In the genomic region with DNA sequence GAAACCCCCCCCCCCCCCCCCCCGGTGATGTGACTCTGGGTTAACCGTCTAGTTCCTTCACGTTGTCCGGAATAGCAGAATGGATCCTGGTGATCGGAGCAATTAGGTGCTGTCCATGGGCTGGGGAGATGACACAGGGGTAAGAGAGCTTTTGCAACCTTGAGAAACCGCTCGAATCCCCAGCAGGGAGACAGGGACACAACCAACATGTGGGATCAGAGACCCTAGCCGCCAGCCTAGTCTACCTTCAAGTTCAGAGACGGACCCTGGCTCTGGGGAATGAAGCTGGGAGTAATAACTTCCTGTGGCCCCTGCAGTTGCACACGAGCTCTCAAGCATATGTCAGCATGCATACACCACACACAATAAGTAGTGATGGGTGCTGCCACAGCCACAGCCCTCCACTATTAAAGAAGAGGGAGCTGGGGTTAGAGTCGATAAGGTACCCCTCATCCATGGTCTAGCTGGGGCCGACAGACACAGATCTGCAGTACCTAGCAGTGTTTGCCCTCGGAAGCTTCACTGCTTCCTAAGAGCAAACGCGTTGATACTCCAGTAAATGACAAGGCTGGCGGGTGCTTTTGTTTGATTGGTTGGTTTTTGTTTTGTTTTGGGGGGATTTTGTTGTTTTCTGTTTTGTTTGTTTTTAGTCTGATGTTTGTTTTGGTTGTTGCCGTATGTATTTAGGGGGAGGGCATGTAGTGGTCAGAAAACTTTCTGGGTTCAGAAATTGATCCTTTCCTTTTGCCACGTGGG, we compare ENCODE assay signal across 1 mouse cellular context.
TF ChIP-seq lines count a peak whose summit lies in the region.

No protein-coding gene starts in this region.

TF ChIP-seq in ES-E14, 5 proteins besides CTCF, POLR2A, EP300 and RAD21 (continued from another document):
- TF ChIP-seq ZC3H11A (IDR thresholded peaks at IDR 0.05; ENCODE audit: borderline replicate concordance, low read depth, low read length) = no peak
- no peak for TF ChIP-seq ZNF384 (IDR thresholded peaks at IDR 0.05; ENCODE audit: low read depth, low read length)
TF ChIP-seq in ES-E14: peak in this region for 0.
